Mouse (Mus musculus): ENCODE data around the gene Prkag2. TPM values are rescaled to one million over a fixed set of nuclear protein-coding genes. Genes with fewer than 3 reads are reported as not detected.

Prkag2 gene
- total RNA-seq, 2 experiments from 2014 or later: 159 to 167 TPM

- no peak for DNase-seq (ENCODE audit: extremely low spot score in 1 of 2, low spot score in 1 of 2)
These were observed 91.5 kb downstream of the Prkag2 start for GRCm38 (mm10) chr5:25008966-25009365.

GRCm38 (mm10) chr5:25006848-25007247 lies 93.6 kb downstream of the Prkag2 start:
- peak; percentile 58 to 85 for DNase-seq (ENCODE audit: extremely low spot score in 1 of 2, low spot score in 1 of 2)

GRCm38 (mm10) chr5:25005532-25006129 lies 94.8 kb downstream of the Prkag2 start:
- DNase-seq (ENCODE audit: extremely low spot score in 1 of 2, low spot score in 1 of 2): no peak

- no peak for DNase-seq (ENCODE audit: extremely low spot score in 1 of 2, low spot score in 1 of 2)
These were observed 99.0 kb downstream of the Prkag2 start for GRCm38 (mm10) chr5:25001391-25001794.

- DNase-seq (ENCODE audit: extremely low spot score in 1 of 2, low spot score in 1 of 2): no peak
These were observed 101.1 kb downstream of the Prkag2 start for GRCm38 (mm10) chr5:24999351-24999750.

- no peak for DNase-seq (ENCODE audit: extremely low spot score in 1 of 2, low spot score in 1 of 2)
These were observed 104.8 kb downstream of the Prkag2 start for GRCm38 (mm10) chr5:24995576-24996100.

- DNase-seq (ENCODE audit: extremely low spot score in 1 of 2, low spot score in 1 of 2): no peak
These were observed 107.3 kb downstream of the Prkag2 start for GRCm38 (mm10) chr5:24993190-24993589.

GRCm38 (mm10) chr5:24991575-24991974 lies 108.9 kb downstream of the Prkag2 start:
- DNase-seq (ENCODE audit: extremely low spot score in 1 of 2, low spot score in 1 of 2): no peak

GRCm38 (mm10) chr5:24990460-24990859 lies 110.0 kb downstream of the Prkag2 start:
- DNase-seq (ENCODE audit: extremely low spot score in 1 of 2, low spot score in 1 of 2): no peak

- no peak for DNase-seq (ENCODE audit: extremely low spot score in 1 of 2, low spot score in 1 of 2)
These were observed 110.8 kb downstream of the Prkag2 start for GRCm38 (mm10) chr5:24989683-24990082.

- no peak for DNase-seq (ENCODE audit: extremely low spot score in 1 of 2, low spot score in 1 of 2)
These were observed 113.5 kb downstream of the Prkag2 start for GRCm38 (mm10) chr5:24986956-24987355.

GRCm38 (mm10) chr5:24986204-24986940 lies 114.1 kb downstream of the Prkag2 start:
- no peak for DNase-seq (ENCODE audit: extremely low spot score in 1 of 2, low spot score in 1 of 2)

- peak in 1 of 2 experiments; percentile 56 for DNase-seq (ENCODE audit: extremely low spot score in 1 of 2, low spot score in 1 of 2)
These were observed 114.8 kb downstream of the Prkag2 start for GRCm38 (mm10) chr5:24985434-24986176.

- DNase-seq (ENCODE audit: extremely low spot score in 1 of 2, low spot score in 1 of 2): no peak
These were observed 116.3 kb downstream of the Prkag2 start for GRCm38 (mm10) chr5:24984157-24984556.

GRCm38 (mm10) chr5:24983539-24983938 lies 116.9 kb downstream of the Prkag2 start:
- DNase-seq (ENCODE audit: extremely low spot score in 1 of 2, low spot score in 1 of 2): peak in 1 of 2 experiments; percentile 57

GRCm38 (mm10) chr5:24982258-24982657 lies 118.2 kb downstream of the Prkag2 start:
- no peak for DNase-seq (ENCODE audit: extremely low spot score in 1 of 2, low spot score in 1 of 2)

- no peak for DNase-seq (ENCODE audit: extremely low spot score in 1 of 2, low spot score in 1 of 2)
These were observed 118.7 kb downstream of the Prkag2 start for GRCm38 (mm10) chr5:24981765-24982164.

GRCm38 (mm10) chr5:24979968-24980345 lies 120.5 kb downstream of the Prkag2 start:
- no peak for DNase-seq (ENCODE audit: extremely low spot score in 1 of 2, low spot score in 1 of 2)

GRCm38 (mm10) chr5:24979312-24979967 lies 121.0 kb downstream of the Prkag2 start:
- DNase-seq (ENCODE audit: extremely low spot score in 1 of 2, low spot score in 1 of 2): no peak

GRCm38 (mm10) chr5:24976907-24977306 lies 123.5 kb downstream of the Prkag2 start:
- DNase-seq (ENCODE audit: extremely low spot score in 1 of 2, low spot score in 1 of 2): no peak

GRCm38 (mm10) chr5:24976236-24976635 lies 124.2 kb downstream of the Prkag2 start:
- DNase-seq (ENCODE audit: extremely low spot score in 1 of 2, low spot score in 1 of 2): no peak
